Mouse (Mus musculus): ENCODE measurements at regions not wholly inside any gene's neighbourhood (a gene's known extent, or its start where the extent isn't known, plus 50 kb on each side); places are given as distances from the start of the nearest gene placed in this dataset.

- DNase-seq (ENCODE audit: low spot score in 2 of 2): no peak
These were observed 179.9 kb upstream of the Il12b start for GRCm38 (mm10) chr11:44219971-44220370.

GRCm38 (mm10) chr11:44229996-44230395 lies 169.9 kb upstream of the Il12b start:
- DNase-seq (ENCODE audit: low spot score in 2 of 2): peak in 1 of 2 experiments; percentile 64

GRCm38 (mm10) chr11:44235456-44235855 lies 164.4 kb upstream of the Il12b start:
- no peak for DNase-seq (ENCODE audit: low spot score in 2 of 2)

GRCm38 (mm10) chr11:44238051-44238450 lies 161.8 kb upstream of the Il12b start:
- DNase-seq (ENCODE audit: low spot score in 2 of 2): no peak

GRCm38 (mm10) chr11:44238598-44238997 lies 161.3 kb upstream of the Il12b start:
- DNase-seq (ENCODE audit: low spot score in 2 of 2): no peak

GRCm38 (mm10) chr11:44243184-44243583 lies 156.7 kb upstream of the Il12b start:
- DNase-seq (ENCODE audit: low spot score in 2 of 2): no peak

GRCm38 (mm10) chr11:44251821-44252220 lies 148.0 kb upstream of the Il12b start:
- peak in 1 of 2 experiments; percentile 19 for DNase-seq (ENCODE audit: low spot score in 2 of 2)

GRCm38 (mm10) chr11:44260376-44261111 lies 139.3 kb upstream of the Il12b start:
- DNase-seq (ENCODE audit: low spot score in 2 of 2): no peak

- peak in 1 of 2 experiments; percentile 4 for DNase-seq (ENCODE audit: low spot score in 2 of 2)
These were observed 138.2 kb upstream of the Il12b start for GRCm38 (mm10) chr11:44261657-44262056.

GRCm38 (mm10) chr11:44262571-44262970 lies 137.3 kb upstream of the Il12b start:
- peak in 1 of 2 experiments; percentile 11 for DNase-seq (ENCODE audit: low spot score in 2 of 2)

- no peak for DNase-seq (ENCODE audit: low spot score in 2 of 2)
These were observed 127.6 kb upstream of the Il12b start for GRCm38 (mm10) chr11:44272268-44272667.

- DNase-seq (ENCODE audit: low spot score in 2 of 2): no peak
These were observed 121.2 kb upstream of the Il12b start for GRCm38 (mm10) chr11:44278521-44279208.

GRCm38 (mm10) chr11:44285961-44286360 lies 113.9 kb upstream of the Il12b start:
- DNase-seq (ENCODE audit: low spot score in 2 of 2): no peak

- no peak for DNase-seq (ENCODE audit: low spot score in 2 of 2)
These were observed 111.0 kb upstream of the Il12b start for GRCm38 (mm10) chr11:44288825-44289224.

GRCm38 (mm10) chr11:44303786-44304185 lies 96.1 kb upstream of the Il12b start:
- DNase-seq (ENCODE audit: low spot score in 2 of 2): no peak

- DNase-seq (ENCODE audit: low spot score in 2 of 2): no peak
These were observed 83.8 kb upstream of the Il12b start for GRCm38 (mm10) chr11:44316061-44316460.

- no peak for DNase-seq (ENCODE audit: low spot score in 2 of 2)
These were observed 80.7 kb upstream of the Il12b start for GRCm38 (mm10) chr11:44319136-44319535.

- DNase-seq (ENCODE audit: low spot score in 2 of 2): peak; percentile 31 to 71
These were observed 76.5 kb upstream of the Il12b start for GRCm38 (mm10) chr11:44323314-44323713.

- no peak for DNase-seq (ENCODE audit: low spot score in 2 of 2)
These were observed 74.8 kb upstream of the Il12b start for GRCm38 (mm10) chr11:44325066-44325465.

GRCm38 (mm10) chr11:44325525-44325924 lies 74.3 kb upstream of the Il12b start:
- no peak for DNase-seq (ENCODE audit: low spot score in 2 of 2)

GRCm38 (mm10) chr11:44329503-44329902 lies 70.4 kb upstream of the Il12b start:
- no peak for DNase-seq (ENCODE audit: low spot score in 2 of 2)

- no peak for DNase-seq (ENCODE audit: low spot score in 2 of 2)
These were observed 69.4 kb upstream of the Il12b start for GRCm38 (mm10) chr11:44330438-44330837.

Measured in left cerebral cortex, adult 9 months (tissue).